8 mouse cellular contexts compared by ENCODE assay signal in genomic region chr3:148988996-148989817, GRCm38 (mm10). TPM values are rescaled to one million over a fixed set of nuclear protein-coding genes. Genes with fewer than 3 reads are reported as not detected.
DNase-seq lines count a peak whose midpoint lies in the region; ATAC-seq and TF ChIP-seq lines count a peak whose summit lies in the region.

No protein-coding gene starts in this region.

- in situ Hi-C loops in Patski (cut with MboI; ENCODE audit: low pct_unique_long_range_greater_than_20kb) = loop anchor here (5.0 to 25.0 kb wide), 6 partner anchors 252 to 2002 kb away; no protein-coding TSS in a partner anchor

- H3K4me2 ChIP-seq in hindbrain, embryonic 14.5 days (replicated peaks) = peak overlapping the region; percentile 80

- H3K9ac ChIP-seq in hindbrain, embryonic 14.5 days = peak overlapping the region; percentile 98

- POLR2A ChIA-PET in Patski (lab: Charles Lee) = interaction anchor here (0.7 to 1.8 kb wide), 2 partner anchors 11 to 127 kb away, joined by 3 to 8 read pairs; no protein-coding TSS in a partner anchor

- no peak for TF ChIP-seq CTCF in Patski (IDR thresholded peaks at IDR 0.05)

- no peaks in the 10 kb centered on the region for H3K9me3 ChIP-seq in hindbrain, embryonic 14.5 days (ENCODE audit: control insufficient read depth, low read length)

- H3K36me3 ChIP-seq in hindbrain, embryonic 14.5 days (replicated peaks; ENCODE audit: control insufficient read depth, insufficient read depth) = no peaks in the 10 kb centered on the region

- under 1% methylated on average over 72 of the region's 75 CpGs for WGBS in hindbrain, embryonic 14.5 days

- peaks cover 28% of the 10 kb centered on the region for H3K4me1 ChIP-seq in hindbrain, embryonic 14.5 days (replicated peaks; ENCODE audit: control insufficient read depth, insufficient read depth, low read length)

- DNase-seq in Patski (ENCODE audit: low read depth, low spot score) = no peak
- DNase-seq in cerebellum, postnatal 4 days (ENCODE audit: low spot score in 2 of 2) = peak; percentile 52 to 75
- DNase-seq in gastrocnemius, adult 18-20 months (ENCODE audit: low spot score) = peak; percentile 72
- peak; percentile 81 for DNase-seq in hindbrain, embryonic 14.5 days (ENCODE audit: low spot score)
- peak; percentile 59 for DNase-seq in left cerebral cortex, adult 11 months (ENCODE audit: low spot score)
- DNase-seq in lung, postnatal 36 days = peak; percentile 90
- peak; percentile 69 for DNase-seq in retina, postnatal 7 days (ENCODE audit: low read depth, low spot score)
- DNase-seq in urinary bladder, postnatal 10 days (ENCODE audit: low spot score) = peak; percentile 57

- ATAC-seq in Patski = peak; percentile 58
- peak; percentile 88 for ATAC-seq in hindbrain, embryonic 14.5 days (ENCODE audit: low FRiP score)

- CTCF ChIA-PET in Patski (lab: Charles Lee) = interaction anchor here (0.9 to 1.1 kb wide), 2 partner anchors 360 to 456 kb away, joined by 3 to 4 read pairs; no protein-coding TSS in a partner anchor

- no peaks in the 10 kb centered on the region for H3K27me3 ChIP-seq in Patski
- H3K27me3 ChIP-seq in hindbrain, embryonic 14.5 days (ENCODE audit: control insufficient read depth, insufficient read depth, low read length) = no peaks in the 10 kb centered on the region

- peak overlapping the region; percentile 96 for H3K4me3 ChIP-seq in hindbrain, embryonic 14.5 days (replicated peaks; ENCODE audit: low read length)

- peak overlapping the region; percentile 99 for H3K27ac ChIP-seq in hindbrain, embryonic 14.5 days

RNA-seq across cellular contexts. Expression of gene Adgrl2, which starts 1.1 kb away (rescaled TPM):
- 107 TPM for polyA plus RNA-seq in Patski (2021)
- total RNA-seq in gastrocnemius, adult 18-20 months (2021) = 10 to 100 TPM in 1 of 2 experiments, 1 to 10 TPM in 1; 7.9 to 10.2 TPM
- 166 and 171 TPM in 2 replicates for polyA plus RNA-seq in hindbrain, embryonic 14.5 days (2014; fragmentation: Nextera tagmentation; extraction: Ambion mirVana)
